Mouse (Mus musculus) small intestine, adult 2 months (tissue): Measurements from ENCODE around the gene Hist1h3g.

Experiments
- CTCF ChIP-seq: fragments of 200-500 bp; IDR thresholded peaks from 2 replicates; pipeline ENCODE4 v1.5.1; 2012; ENCODE audit warnings: low read depth, mild to moderate bottlenecking, control low read depth, inconsistent platforms, low read length, moderate library complexity, mixed read lengths; ENCODE audit not compliant: insufficient replicate concordance, insufficient read length; ENCODE audit errors: extremely low read depth
- POLR2A ChIP-seq: fragments of 200-500 bp; IDR thresholded peaks from 2 replicates; pipeline ENCODE4 v1.6.1; 2012; ENCODE audit warnings: low read depth, mild to moderate bottlenecking, control low read depth, inconsistent platforms, low read length, moderate library complexity

- TF ChIP-seq CTCF (no peak), POLR2A (no peak)
Observed at GRCm38 (mm10) chr13:23552962-23553361, 17.7 kb downstream of the Hist1h3g start, which contains the start of gene Hist1h1d.
